Mouse (Mus musculus) C2C12 (cell line): ENCODE data around the gene Kif4.

Source experiments
- CTCF ChIP-seq: IDR thresholded peaks from one replicate; pipeline ENCODE4 v1.5.1; 2011; ENCODE audit not compliant: control insufficient read depth, insufficient read depth, insufficient read length
- MAX ChIP-seq: IDR thresholded peaks from one replicate; pipeline ENCODE4 v1.6.1; 2011; ENCODE audit warnings: mild to moderate bottlenecking, control low read depth
- MYOG ChIP-seq: IDR thresholded peaks from one replicate; pipeline ENCODE4 v1.6.1; 2011; ENCODE audit not compliant: control insufficient read depth, insufficient read length; ENCODE audit errors: extremely low read depth
- USF1 ChIP-seq: IDR thresholded peaks from one replicate; pipeline ENCODE4 v1.6.1; 2011; ENCODE audit warnings: low read depth, mild to moderate bottlenecking, control low read depth, moderate library complexity

DNA sequence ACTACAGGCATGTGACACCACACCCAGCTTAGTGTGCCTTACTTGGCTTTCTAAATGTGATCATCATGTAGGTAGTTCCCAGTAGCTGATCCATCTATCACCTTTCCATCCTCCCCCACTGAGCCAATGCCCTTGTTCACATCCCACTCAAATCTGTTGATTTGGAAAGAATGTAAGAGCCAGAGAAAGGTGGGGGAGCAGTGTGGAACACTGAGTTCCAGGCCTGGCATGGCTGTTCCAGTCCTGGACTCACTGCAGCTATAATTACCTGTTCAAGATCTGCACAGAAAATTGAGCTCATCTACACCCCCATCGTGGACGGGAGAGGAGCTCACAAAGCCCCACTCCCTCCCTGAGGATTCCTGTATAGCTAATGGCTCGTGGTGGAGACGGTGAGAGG lies 25.8 kb upstream of the Kif4 start:
- no peak for TF ChIP-seq MAX
- TF ChIP-seq CTCF: no peak
- no peak for TF ChIP-seq USF1
- TF ChIP-seq MYOG: no peak
